Mouse (Mus musculus) brain, embryonic 14.5 days (tissue): ENCODE measurements around the gene Cryba4. TPM values are rescaled to one million over a fixed set of nuclear protein-coding genes. Genes with fewer than 3 reads are reported as not detected.
A peak's percentile ranks its signal among the peaks of the same experiment; 100 is the strongest.

Experiments
- DNase-seq: peaks from one replicate; pipeline ENCODE4 v3.0.0-alpha.2; 2011; ENCODE audit warnings: low read depth
- CTCF ChIP-seq: fragments of 200-500 bp; IDR thresholded peaks from 2 replicates; pipeline ENCODE4 v1.5.1; 2012; ENCODE audit warnings: inconsistent platforms, mild to moderate bottlenecking, moderate library complexity, borderline replicate concordance; ENCODE audit not compliant: insufficient read depth, insufficient read length; ENCODE audit errors: extremely low read depth
- POLR2A ChIP-seq: fragments of 200-500 bp; IDR thresholded peaks from 2 replicates; pipeline ENCODE4 v1.6.1; 2012; ENCODE audit warnings: mild to moderate bottlenecking, inconsistent platforms, borderline replicate concordance; ENCODE audit not compliant: poor library complexity, insufficient read depth, insufficient read length, severe bottlenecking; ENCODE audit errors: extremely low read depth
- polyA plus RNA-seq: library from polyadenylated mRNA; depleted of rRNA; stranded (reverse); fragments of >200 nt; gene quantifications from 2 replicates; pipeline ENCODE4 v1.2.3, GENCODE M21; 2012

The Cryba4 gene
- polyA plus RNA-seq, 1 experiment: 1.00 TPM

DNA sequence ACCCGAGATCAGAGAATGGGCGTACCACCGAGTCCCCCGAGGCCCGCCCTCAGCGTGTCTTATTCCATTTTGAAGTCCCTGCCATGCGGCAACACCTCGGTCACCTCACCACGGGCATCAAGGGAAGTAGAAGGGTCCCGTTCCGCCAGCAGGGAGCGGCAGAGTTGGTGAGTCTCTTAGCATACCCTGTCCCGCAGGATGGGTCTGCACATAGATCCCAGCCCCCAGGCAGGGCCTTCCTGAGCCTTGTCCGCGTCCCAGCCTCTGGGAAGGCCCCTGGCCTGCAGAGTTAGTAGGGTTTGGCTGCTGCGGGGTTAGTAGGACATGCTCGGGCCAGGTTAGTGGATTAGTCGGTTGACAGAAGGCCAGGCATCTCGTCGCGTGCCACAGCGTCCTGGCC lies 35.3 kb downstream of the Cryba4 start:
- TF ChIP-seq CTCF (no peak), POLR2A (no peak)

DNA sequence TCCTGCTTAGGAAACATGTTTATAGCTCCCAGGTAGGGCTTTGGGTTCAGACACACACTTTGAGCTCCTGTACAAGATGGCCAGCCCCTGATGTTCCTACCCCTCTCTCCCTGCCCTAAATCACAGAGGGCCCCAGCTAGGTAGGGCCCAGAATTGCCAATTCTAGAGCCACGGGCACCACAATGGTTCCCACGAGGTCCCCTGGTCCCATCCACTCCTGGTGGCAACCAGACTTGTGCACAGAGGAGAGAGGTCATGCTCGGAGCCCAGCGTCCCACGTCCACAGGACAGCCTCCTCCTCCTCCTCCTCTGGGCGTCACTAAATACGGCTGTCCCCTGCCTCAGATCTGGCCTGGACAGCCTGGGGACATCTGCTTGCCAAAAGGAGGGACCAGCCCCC lies 36.0 kb downstream of the Cryba4 start:
- no peak for DNase-seq
- TF ChIP-seq POLR2A (no peak), CTCF (no peak)

More for the DNA sequence above, 35.3 kb downstream of the Cryba4 start:
- DNase-seq: peak; percentile 50

GRCm38 (mm10) chr5:112215801-112216251 lies 36.5 kb downstream of the Cryba4 start:
- TF ChIP-seq CTCF: no peak
- TF ChIP-seq POLR2A: no peak
- peak; percentile 53 for DNase-seq

- peak; percentile 79 for DNase-seq
- TF ChIP-seq CTCF: no peak
Observed at GRCm38 (mm10) chr5:112215291-112215751, 37.0 kb downstream of the Cryba4 start.

DNA sequence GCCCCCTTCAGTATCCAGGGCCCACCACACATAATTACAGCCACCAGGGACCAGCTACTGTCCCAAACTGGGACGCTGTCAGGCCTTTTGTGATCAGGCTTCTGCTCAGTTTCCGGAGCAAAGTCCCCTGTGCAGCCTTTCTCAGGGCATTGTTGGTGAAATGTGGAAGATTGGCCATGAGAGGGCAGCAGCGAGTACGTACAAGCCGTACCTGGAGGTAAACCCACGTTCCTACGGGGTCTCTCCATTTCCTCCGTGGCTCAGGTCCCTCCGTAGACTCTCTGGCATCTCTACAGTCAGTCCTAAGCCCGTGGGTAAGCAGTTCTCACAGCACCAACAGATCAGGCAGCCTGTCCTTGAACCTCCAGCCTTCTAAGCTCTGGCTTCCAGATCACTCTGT lies 37.9 kb downstream of the Cryba4 start:
- DNase-seq: peak; percentile 93
- TF ChIP-seq POLR2A (no peak), CTCF (peak; percentile 80)

- TF ChIP-seq CTCF (no peak), POLR2A (no peak)
- DNase-seq: peak; percentile 90
Observed at GRCm38 (mm10) chr5:112213331-112214240, 38.7 kb downstream of the Cryba4 start.

DNA sequence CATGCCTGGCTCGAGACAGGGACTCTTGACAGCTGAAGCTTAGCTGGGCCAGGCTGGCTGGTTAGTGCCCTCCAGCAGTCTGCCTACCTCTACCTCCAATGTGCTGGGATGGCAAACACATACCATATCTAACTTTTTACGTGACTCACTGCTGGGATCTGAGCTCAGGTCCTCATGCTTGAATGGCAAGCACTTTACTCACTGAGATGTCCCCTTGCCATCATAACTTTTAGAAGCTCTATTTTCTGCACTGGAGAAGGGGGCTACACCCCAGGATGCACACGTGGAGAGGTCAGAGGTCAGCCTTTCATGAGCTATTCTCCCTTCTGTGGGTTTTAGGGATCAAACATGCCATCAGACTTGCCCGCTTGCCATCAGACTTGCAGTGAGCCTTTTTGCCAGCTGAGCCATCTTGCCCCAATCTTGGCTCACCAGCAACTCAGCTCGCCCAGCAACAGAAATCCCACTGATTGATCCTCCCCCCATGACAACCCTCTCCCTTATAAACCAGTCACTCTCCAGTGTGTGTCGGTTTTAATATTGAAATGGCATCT lies 39.5 kb downstream of the Cryba4 start:
- DNase-seq: peak; percentile 50
- no peak for TF ChIP-seq CTCF
- TF ChIP-seq POLR2A: no peak

- TF ChIP-seq POLR2A: no peak
- TF ChIP-seq CTCF: no peak
- no peak for DNase-seq
Observed at GRCm38 (mm10) chr5:112211911-112212310, 40.4 kb downstream of the Cryba4 start.

DNA sequence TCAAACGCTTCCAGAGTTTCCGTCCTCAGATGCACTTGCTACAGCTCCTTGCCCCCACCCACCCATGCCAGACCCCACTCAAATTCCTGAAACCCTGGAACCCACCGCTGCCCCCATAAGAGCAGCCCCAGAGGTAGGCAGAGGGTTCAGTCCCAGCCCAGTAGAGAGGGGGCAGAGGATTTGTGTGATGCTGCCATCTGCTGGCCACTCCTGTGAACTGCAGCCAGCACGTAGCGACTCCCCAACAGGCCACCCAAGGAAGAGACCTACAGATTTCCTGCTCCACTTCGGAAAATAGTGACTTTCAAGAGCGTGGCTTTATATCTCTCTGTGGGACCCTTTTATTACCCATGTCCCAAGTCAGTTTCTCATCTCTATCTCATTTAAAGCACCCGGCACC lies 42.2 kb downstream of the Cryba4 start:
- TF ChIP-seq POLR2A (no peak), CTCF (peak; percentile 100)
- DNase-seq: peak; percentile 83

DNA sequence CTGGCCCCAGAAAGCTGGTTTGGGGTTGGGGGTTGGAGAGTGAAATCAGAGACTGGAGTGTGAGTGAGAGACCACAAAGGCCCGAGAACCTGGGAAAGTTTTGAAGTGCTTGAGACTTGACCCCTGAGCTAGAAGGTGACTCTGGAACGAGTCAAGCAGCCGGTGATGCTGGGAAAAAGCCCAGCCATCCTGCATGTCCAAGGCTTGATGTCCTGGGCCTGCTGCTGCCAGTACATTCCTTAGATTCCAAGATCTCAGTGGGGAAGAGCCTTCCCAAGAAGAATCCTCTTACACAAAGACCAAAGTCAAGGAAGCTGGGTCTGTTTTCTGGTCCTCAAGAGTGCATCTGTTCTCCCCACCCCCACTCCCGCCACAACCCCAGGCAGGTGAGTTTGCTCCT lies 44.0 kb downstream of the Cryba4 start:
- TF ChIP-seq CTCF: no peak
- no peak for TF ChIP-seq POLR2A
- no peak for DNase-seq

DNA sequence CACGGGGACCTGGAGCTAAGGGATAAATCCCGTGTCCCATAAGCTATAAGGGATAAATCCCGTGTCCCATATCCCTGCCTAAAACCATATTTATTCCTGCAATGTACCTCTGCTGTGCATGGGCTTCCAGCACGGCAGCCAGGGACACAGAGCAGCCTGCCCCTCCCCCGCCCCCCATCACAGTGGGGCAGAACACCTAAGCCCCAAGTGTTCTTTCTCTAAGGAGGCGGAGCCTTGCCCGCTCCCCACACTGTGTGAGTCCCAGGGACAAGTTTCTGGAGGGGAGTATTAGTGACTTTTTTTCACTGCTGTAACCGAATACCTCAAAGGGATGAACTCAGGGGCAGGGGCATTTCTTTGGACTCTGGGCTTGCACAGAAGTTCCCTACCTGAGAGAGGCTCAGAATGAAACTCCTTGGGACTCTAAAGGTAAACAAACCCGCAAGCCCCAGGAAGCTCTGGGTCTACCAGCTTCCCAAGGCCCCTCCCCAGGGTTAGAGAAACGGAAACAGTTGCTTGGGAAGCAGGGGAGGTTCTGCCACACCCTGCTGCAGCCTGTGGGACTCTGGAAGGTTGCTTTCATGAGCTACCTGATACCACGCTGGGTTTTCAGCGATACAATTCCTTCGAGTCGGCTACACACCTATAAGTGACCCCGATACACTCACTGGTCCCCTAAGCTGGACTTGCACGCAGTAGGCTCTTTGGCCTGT lies 45.6 kb downstream of the Cryba4 start:
- TF ChIP-seq CTCF (no peak), POLR2A (no peak)
- no peak for DNase-seq
